Mouse (Mus musculus) forebrain, embryonic 14.5 days (tissue): ENCODE data around the gene Gm11037. TPM values are rescaled to one million over a fixed set of nuclear protein-coding genes. Genes with fewer than 3 reads are reported as not detected.
"Not testable (repeated sequence)": the region's sequence is repeated elsewhere in the genome, so short reads cannot be mapped to it uniquely, and the experiment has no call there.

Experiments
- ATAC-seq: fragments of 200-750 bp; cut with Nextera tagmentation; 2 replicates; pipeline ENCODE4 v1.8.0; 2017; ENCODE audit warnings: mild to moderate bottlenecking, moderate library complexity
- DNase-seq: peaks from one replicate; pipeline ENCODE4 v3.0.0-alpha.2; 2015; ENCODE audit warnings: low spot score
- H3K27ac ChIP-seq: fragments of 300-500 bp; sonication (generic); 2 replicates; pipeline ENCODE4 v1.5.1; 2014; ENCODE audit warnings: low read depth, mild to moderate bottlenecking, control low read depth, low read length, moderate library complexity
- H3K27me3 ChIP-seq: fragments of 300-500 bp; sonication (generic); replicated peaks from 2 replicates; pipeline ENCODE4 v1.6.1; 2014; ENCODE audit warnings: low read length, control low read depth, mixed read lengths; ENCODE audit not compliant: control insufficient read depth, insufficient read depth
- H3K36me3 ChIP-seq: fragments of 300-500 bp; sonication (generic); 2 replicates; pipeline ENCODE4 v1.6.1; 2014; ENCODE audit warnings: low read length, control low read depth; ENCODE audit not compliant: control insufficient read depth, insufficient read depth
- H3K4me1 ChIP-seq: fragments of 300-500 bp; sonication (generic); 2 replicates; pipeline ENCODE4 v1.6.1; 2014; ENCODE audit warnings: antibody characterized with exemption, low read length, control low read depth; ENCODE audit not compliant: control insufficient read depth, insufficient read depth
- H3K4me2 ChIP-seq: fragments of 300-500 bp; sonication (generic); 2 replicates; pipeline ENCODE4 v1.6.1; 2014; ENCODE audit warnings: mild to moderate bottlenecking, control low read depth, low read length
- H3K4me3 ChIP-seq: fragments of 300-500 bp; sonication (generic); 2 replicates; pipeline ENCODE4 v1.5.1; 2014; ENCODE audit warnings: low read depth, low read length, control low read depth
- H3K9ac ChIP-seq: fragments of 300-500 bp; sonication (generic); 2 replicates; pipeline ENCODE4 v1.6.1; 2014; ENCODE audit warnings: mild to moderate bottlenecking, low read length, control low read depth, moderate library complexity
- H3K9me3 ChIP-seq: fragments of 300-500 bp; sonication (generic); replicated peaks from 2 replicates; pipeline ENCODE4 v1.6.1; 2016; ENCODE audit warnings: low read length, control low read depth, mixed read lengths; ENCODE audit not compliant: control insufficient read depth
- WGBS: fragments of 180-500 bp; shearing (Covaris S2); extraction: QIAGEN DNeasy Blood & Tissue Kit; methylation state at CpG from one replicate; pipeline ENCODE4 v1.1.7; 2014; 5-methylcytosine and 5-hydroxymethylcytosine counted together
- polyA plus RNA-seq: library from polyadenylated mRNA; unstranded; fragments of >200 nt; fragmentation: Nextera tagmentation; extraction: Ambion mirVana; gene quantifications from 2 replicates; pipeline ENCODE4 v1.2.1, GENCODE M21; 2014

Gene Gm11037
- polyA plus RNA-seq, 1 experiment from 2014 or later: not detected

GRCm38 (mm10) chr2:131096101-131096795 is 37.0 kb upstream of the Gm11037 start:
- Histone ChIP-seq H3K27me3 (no peaks in the 10 kb centered on the region), H3K27ac (no peak overlapping the region), H3K4me3 (no peak overlapping the region), H3K4me2 (no peak overlapping the region), H3K9ac (no peak overlapping the region), H3K4me1 (no peaks in the 10 kb centered on the region), H3K36me3 (no peaks in the 10 kb centered on the region), H3K9me3 (no peaks in the 10 kb centered on the region)
- DNase-seq (peak; percentile 22), ATAC-seq (no peak)
- WGBS: 21% methylated on average over 9 of the region's 9 CpGs

- Histone ChIP-seq H3K36me3 (no peaks in the 10 kb centered on the region), H3K4me2 (no peak overlapping the region), H3K27ac (no peak overlapping the region), H3K27me3 (no peaks in the 10 kb centered on the region), H3K4me1 (no peaks in the 10 kb centered on the region), H3K9me3 (no peaks in the 10 kb centered on the region), H3K9ac (no peak overlapping the region), H3K4me3 (no peak overlapping the region)
- no peak for DNase-seq
- ATAC-seq: no peak
- 78% methylated on average over 4 of the region's 4 CpGs for WGBS
These were observed 36.2 kb upstream of the Gm11037 start for GRCm38 (mm10) chr2:131097087-131097486.

DNA sequence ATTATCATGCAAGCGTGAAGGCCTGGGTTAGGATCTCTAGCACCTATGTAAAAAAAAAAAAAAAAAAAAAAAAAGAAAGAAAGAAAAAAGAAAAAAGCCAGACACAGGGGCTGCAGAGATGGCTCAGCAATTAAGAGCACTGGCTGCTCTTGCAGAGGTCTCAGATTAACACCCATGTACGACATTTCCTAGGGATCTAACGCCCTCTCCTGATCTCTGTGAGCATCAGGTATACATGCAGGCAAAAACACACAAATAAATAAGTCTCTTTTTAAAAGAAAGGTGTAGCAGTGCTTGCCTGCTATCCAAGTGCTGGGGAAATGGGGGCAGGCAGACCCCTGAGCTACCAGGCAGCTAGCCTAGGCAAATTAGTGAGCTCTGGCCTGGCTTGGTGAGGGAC is 31.8 kb upstream of the Gm11037 start:
- Histone ChIP-seq H3K9ac (no peak overlapping the region), H3K4me1 (no peaks in the 10 kb centered on the region), H3K36me3 (no peaks in the 10 kb centered on the region), H3K4me3 (no peak overlapping the region), H3K9me3 (no peaks in the 10 kb centered on the region), H3K4me2 (no peak overlapping the region), H3K27me3 (no peaks in the 10 kb centered on the region), H3K27ac (no peak overlapping the region)
- ATAC-seq: no peak
- DNase-seq: no peak
- WGBS: 69% methylated on average over 3 of the region's 3 CpGs

- no peaks in the 10 kb centered on the region for H3K9me3 ChIP-seq
- H3K27ac ChIP-seq: no peak overlapping the region
- DNase-seq: no peak
- H3K4me2 ChIP-seq: no peak overlapping the region
- H3K36me3 ChIP-seq: no peaks in the 10 kb centered on the region
- 91% methylated on average over 4 of the region's 4 CpGs for whole genome bisulfite sequencing
- no peak for ATAC-seq
- H3K9ac ChIP-seq: no peak overlapping the region
- no peaks in the 10 kb centered on the region for H3K4me1 ChIP-seq
- no peaks in the 10 kb centered on the region for H3K27me3 ChIP-seq
- H3K4me3 ChIP-seq: no peak overlapping the region
These were observed 29.3 kb upstream of the Gm11037 start for GRCm38 (mm10) chr2:131104021-131104420.

DNA sequence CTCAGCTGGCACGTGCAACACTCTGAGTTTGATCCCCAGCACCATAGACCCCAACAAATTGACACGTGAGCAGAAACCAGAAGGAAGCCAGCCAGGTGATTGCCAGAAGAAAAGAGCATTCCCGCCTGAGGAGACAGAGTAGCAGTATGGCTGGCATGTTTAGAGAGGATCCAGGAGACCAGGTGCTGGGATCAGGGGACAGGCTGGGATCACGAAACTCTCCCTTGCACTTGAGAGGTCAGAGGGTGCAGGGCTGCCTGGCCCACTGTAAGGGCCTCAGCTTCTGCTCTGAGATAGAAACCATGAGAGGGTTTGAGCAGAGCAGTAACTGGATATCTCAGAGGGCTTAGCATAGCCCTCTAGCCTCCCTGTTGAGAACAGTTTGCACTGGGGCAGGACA is 28.2 kb upstream of the Gm11037 start:
- H3K4me1 ChIP-seq, H3K36me3 ChIP-seq, ATAC-seq, H3K9ac ChIP-seq, H3K27me3 ChIP-seq, H3K9me3 ChIP-seq, H3K4me3 ChIP-seq, DNase-seq, H3K27ac ChIP-seq, H3K4me2 ChIP-seq: not testable (repeated sequence)
- WGBS: 62% methylated on average over 4 of the region's 4 CpGs

DNA sequence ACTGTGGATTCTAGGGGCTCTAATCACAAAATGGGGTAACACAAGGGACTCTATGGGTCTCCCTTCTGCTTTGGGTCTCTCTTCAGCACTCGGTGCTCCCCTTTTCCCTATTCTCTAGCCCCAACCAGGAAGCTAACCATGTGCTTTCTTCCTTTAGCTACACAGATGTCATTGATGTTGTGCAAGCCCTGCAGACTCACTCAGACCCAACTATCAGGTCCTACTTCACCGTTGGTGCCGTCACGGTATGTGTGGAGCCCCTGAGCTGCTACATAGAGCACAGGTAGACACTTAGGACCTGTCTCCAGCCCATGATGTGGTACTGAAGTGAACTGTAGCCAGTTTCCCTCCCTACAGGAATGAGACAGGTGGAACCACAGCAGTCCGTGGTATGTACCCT is 27.3 kb upstream of the Gm11037 start:
- no peak overlapping the region for H3K27ac ChIP-seq
- H3K27me3 ChIP-seq: no peaks in the 10 kb centered on the region
- no peak for ATAC-seq

DNA sequence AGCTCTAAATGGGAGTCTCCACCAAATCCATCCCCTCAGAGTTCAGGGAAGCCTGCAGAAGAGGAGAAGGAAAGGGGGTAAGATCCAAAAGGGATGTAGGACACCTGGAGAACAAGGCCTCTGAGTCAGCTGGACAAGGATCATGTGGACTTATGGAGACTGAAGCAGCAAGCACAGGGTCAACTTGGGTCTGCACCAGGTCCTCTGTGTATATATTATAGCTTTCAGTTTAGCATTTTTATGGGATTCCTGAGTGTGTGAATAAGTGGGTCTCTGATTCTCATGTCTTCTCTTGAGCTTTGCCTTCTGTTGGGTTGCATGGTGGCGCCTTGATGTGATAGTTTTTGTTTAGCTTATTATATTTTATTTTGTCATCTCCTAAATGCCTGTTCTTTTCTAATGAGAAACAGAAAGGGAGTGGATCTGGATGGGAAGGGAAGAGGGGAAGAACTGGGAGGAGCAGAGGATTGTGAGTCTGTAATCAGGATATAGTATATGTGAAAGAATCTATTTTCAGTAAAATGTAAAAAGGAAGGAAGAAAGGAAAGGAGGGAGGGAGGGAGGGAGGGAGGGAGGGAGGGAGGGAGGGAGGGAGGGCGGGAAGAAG is 14.2 kb upstream of the Gm11037 start:
- DNase-seq (no peak), ATAC-seq (no peak)
- no peak overlapping the region for H3K4me3 ChIP-seq

More for the DNA sequence above, 27.3 kb upstream of the Gm11037 start:
- Histone ChIP-seq H3K4me2 (no peak overlapping the region), H3K9ac (no peak overlapping the region), H3K4me3 (no peak overlapping the region), H3K4me1 (no peaks in the 10 kb centered on the region), H3K9me3 (no peaks in the 10 kb centered on the region), H3K36me3 (no peaks in the 10 kb centered on the region)
- no peak for DNase-seq
- WGBS: 94% methylated on average over 5 of the region's 5 CpGs

DNA sequence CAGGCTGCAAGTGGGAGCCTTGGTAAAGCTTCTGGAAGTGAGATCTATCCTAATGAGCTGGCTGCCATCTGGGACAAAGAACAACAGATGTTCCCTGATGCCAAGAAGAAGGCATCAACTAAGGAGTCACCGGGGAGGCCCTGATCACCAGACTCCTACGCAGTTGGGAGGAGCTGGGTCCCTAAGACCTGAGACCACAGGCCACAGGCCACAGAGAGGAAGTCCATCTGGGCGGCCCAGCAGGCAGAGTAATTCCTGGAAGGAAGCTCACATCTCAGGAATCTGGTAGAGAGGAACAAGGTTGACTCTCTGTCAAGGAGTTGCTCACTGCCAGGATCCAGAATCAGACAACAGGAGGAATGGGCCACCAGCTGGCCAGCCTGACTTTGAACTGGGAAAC is 9.1 kb upstream of the Gm11037 start:
- 62% methylated on average over 3 of the region's 3 CpGs for WGBS
- Histone ChIP-seq H3K4me2 (no peak overlapping the region), H3K27me3 (no peaks in the 10 kb centered on the region), H3K27ac (no peak overlapping the region), H3K9me3 (no peaks in the 10 kb centered on the region), H3K36me3 (no peaks in the 10 kb centered on the region), H3K4me3 (no peak overlapping the region), H3K4me1 (peaks cover 7% of the 10 kb centered on the region; the same call in 1 of the 2 replicates), H3K9ac (no peak overlapping the region)
- DNase-seq (no peak), ATAC-seq (no peak)

More for the DNA sequence above, 14.2 kb upstream of the Gm11037 start:
- Histone ChIP-seq H3K4me1 (no peaks in the 10 kb centered on the region), H3K9ac (no peak overlapping the region), H3K9me3 (no peaks in the 10 kb centered on the region), H3K27me3 (no peaks in the 10 kb centered on the region), H3K36me3 (no peaks in the 10 kb centered on the region), H3K4me2 (no peak overlapping the region), H3K27ac (no peak overlapping the region)
- 92% methylated on average over 2 of the region's 2 CpGs for WGBS

DNA sequence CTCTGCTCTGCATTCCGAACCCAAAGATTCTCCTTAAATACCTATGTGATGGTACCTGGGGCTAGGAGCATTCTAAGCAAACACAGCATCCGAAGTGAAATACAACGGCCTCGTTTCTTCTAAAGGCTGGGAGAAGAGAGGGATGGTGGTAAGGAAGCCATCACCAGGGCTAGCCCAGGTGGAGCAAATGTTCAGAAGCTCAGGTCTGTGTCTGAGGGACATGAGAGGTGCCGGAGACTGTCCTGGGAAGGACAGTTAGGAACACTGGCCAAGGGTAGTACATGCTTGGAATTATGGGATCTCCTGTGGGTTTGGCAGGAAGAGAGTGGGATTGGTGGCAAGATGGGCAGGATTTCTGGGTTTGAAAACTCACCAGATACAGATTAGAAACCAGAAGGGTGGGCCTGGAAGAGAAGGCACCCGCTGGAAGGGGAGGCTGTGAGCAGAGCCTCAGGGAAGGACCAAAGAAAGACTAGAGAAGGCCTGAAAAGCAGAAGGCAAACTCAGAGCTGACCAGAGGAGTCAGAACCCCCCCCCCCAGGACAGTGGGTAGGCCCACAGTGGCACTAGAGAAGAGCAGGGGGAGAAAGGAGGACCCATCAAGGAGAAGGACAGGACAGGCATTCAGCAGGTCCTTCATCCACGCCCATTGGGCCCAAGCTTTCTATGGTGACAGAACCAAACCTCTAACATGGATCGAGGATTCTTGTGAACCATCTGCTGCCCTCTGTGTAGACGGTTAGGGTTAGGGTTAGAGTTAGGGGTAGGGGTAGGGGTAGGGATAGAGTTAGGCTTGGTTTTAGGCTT is 7.9 kb upstream of the Gm11037 start:
- Histone ChIP-seq H3K4me1 (peaks cover 7% of the 10 kb centered on the region; the same call in 1 of the 2 replicates), H3K36me3 (no peaks in the 10 kb centered on the region), H3K27me3 (no peaks in the 10 kb centered on the region), H3K9ac (no peak overlapping the region), H3K27ac (no peak overlapping the region), H3K9me3 (no peaks in the 10 kb centered on the region), H3K4me2 (no peak overlapping the region), H3K4me3 (no peak overlapping the region)
- ATAC-seq (no peak), DNase-seq (no peak)
- WGBS: 86% methylated on average over 9 of the region's 9 CpGs
